In genomic region chr8:107860251-107860650, GRCm38 (mm10) we compare ENCODE assay signal across 20 mouse cellular contexts.
DNase-seq lines count a peak whose midpoint lies in the region; ATAC-seq lines count a peak whose summit lies in the region.
"Had no signal": no experiment of that assay in that cellular context is flagged by ENCODE, and none has a peak within 500 bp of the region (broad histone marks: within the 10 kb centered on the region; RNA-seq: fewer than 3 reads in every experiment).

No protein-coding gene starts in this region.

- no peak for ATAC-seq in embryonic facial prominence, embryonic 12.5 days (ENCODE audit: insufficient number of reproducible peaks, insufficient read depth, low FRiP score, low TSS enrichment)
- ATAC-seq in hindbrain, embryonic 13.5 days (ENCODE audit: low FRiP score), result no peak
- ATAC-seq in embryonic facial prominence, embryonic 15.5 days (ENCODE audit: insufficient number of reproducible peaks, low FRiP score, low TSS enrichment, low read depth), result no peak
- ATAC-seq: intestine, embryonic 16.5 days had no signal

- H3K9me3 ChIP-seq in embryonic facial prominence, embryonic 12.5 days, result no peaks in the 10 kb centered on the region
- H3K9me3 ChIP-seq in embryonic facial prominence, embryonic 10.5 days, result no peaks in the 10 kb centered on the region
- no peaks in the 10 kb centered on the region for H3K9me3 ChIP-seq in hindbrain, embryonic 13.5 days
- no peaks in the 10 kb centered on the region for H3K9me3 ChIP-seq in hindbrain, embryonic 10.5 days
- no peaks in the 10 kb centered on the region for H3K9me3 ChIP-seq in embryonic facial prominence, embryonic 15.5 days (replicated peaks)
- H3K9me3 ChIP-seq: hindbrain, embryonic 15.5 days; liver, embryonic 13.5 days had no signal

- DNase-seq in embryonic facial prominence, embryonic 10.5 days (ENCODE audit: low spot score), result no peak
- DNase-seq in hindbrain, embryonic 10.5 days (ENCODE audit: low spot score), result no peak
- DNase-seq in R1 (ENCODE audit: low read depth, low spot score), result peak; percentile 66
- no peak for DNase-seq in layer of hippocampus, adult 8-10 months (ENCODE audit: low spot score in 2 of 2)
- no peak for DNase-seq in cerebellum, postnatal 36 days
- DNase-seq: adrenal gland, postnatal 36 days; cerebellum, adult 11-12 months; cerebellum, postnatal 14 days; gastrocnemius, adult 2 months; kidney, postnatal 36 days; liver, embryonic 13.5 days; lung, adult 2 months; lung, postnatal 14 days; right cerebral cortex, postnatal 25 days; spleen, adult 18-20 months had no signal

- peaks cover 14% of the 10 kb centered on the region for H3K4me1 ChIP-seq in embryonic facial prominence, embryonic 12.5 days
- peaks cover 37% of the 10 kb centered on the region for H3K4me1 ChIP-seq in embryonic facial prominence, embryonic 10.5 days
- H3K4me1 ChIP-seq in hindbrain, embryonic 13.5 days (replicated peaks), result peaks cover 3% of the 10 kb centered on the region
- 0 out of 2 replicates have a peak, but pooled peaks cover 6% of the 10 kb centered on the region for H3K4me1 ChIP-seq in hindbrain, embryonic 10.5 days (replicated peaks)
- peaks cover 17% of the 10 kb centered on the region; the same call in 1 of the 2 replicates for H3K4me1 ChIP-seq in embryonic facial prominence, embryonic 15.5 days
- H3K4me1 ChIP-seq: hindbrain, embryonic 15.5 days; liver, embryonic 13.5 days had no signal

- no peaks in the 10 kb centered on the region for H3K27me3 ChIP-seq in embryonic facial prominence, embryonic 12.5 days
- no peaks in the 10 kb centered on the region for H3K27me3 ChIP-seq in embryonic facial prominence, embryonic 10.5 days (replicated peaks; ENCODE audit: low read depth, poor library complexity, severe bottlenecking)
- H3K27me3 ChIP-seq in hindbrain, embryonic 13.5 days, result no peaks in the 10 kb centered on the region
- no peaks in the 10 kb centered on the region for H3K27me3 ChIP-seq in hindbrain, embryonic 10.5 days (ENCODE audit: insufficient read depth, poor library complexity, severe bottlenecking)
- peaks cover 7% of the 10 kb centered on the region; the same call in 1 of the 2 replicates for H3K27me3 ChIP-seq in embryonic facial prominence, embryonic 15.5 days
- H3K27me3 ChIP-seq: hindbrain, embryonic 15.5 days; liver, embryonic 13.5 days had no signal

- H3K4me3 ChIP-seq in embryonic facial prominence, embryonic 12.5 days, result no peak overlapping the region
- H3K4me3 ChIP-seq in embryonic facial prominence, embryonic 10.5 days, result no peak overlapping the region
- H3K4me3 ChIP-seq in hindbrain, embryonic 13.5 days, result no peak overlapping the region
- H3K4me3 ChIP-seq in hindbrain, embryonic 10.5 days, result no peak overlapping the region
- H3K4me3 ChIP-seq in embryonic facial prominence, embryonic 15.5 days (replicated peaks), result no peak overlapping the region
- H3K4me3 ChIP-seq: gastrocnemius, adult 2 months; hindbrain, embryonic 15.5 days; liver, embryonic 13.5 days had no signal

- H3K4me2 ChIP-seq in embryonic facial prominence, embryonic 12.5 days (replicated peaks), result no peak overlapping the region
- H3K4me2 ChIP-seq in hindbrain, embryonic 13.5 days, result no peak overlapping the region
- H3K4me2 ChIP-seq in embryonic facial prominence, embryonic 15.5 days (replicated peaks), result no peak overlapping the region
- H3K4me2 ChIP-seq: hindbrain, embryonic 15.5 days; liver, embryonic 13.5 days had no signal

- no peaks in the 10 kb centered on the region for H3K36me3 ChIP-seq in embryonic facial prominence, embryonic 12.5 days
- no peaks in the 10 kb centered on the region for H3K36me3 ChIP-seq in embryonic facial prominence, embryonic 10.5 days (replicated peaks)
- H3K36me3 ChIP-seq in hindbrain, embryonic 13.5 days, result no peaks in the 10 kb centered on the region
- H3K36me3 ChIP-seq in hindbrain, embryonic 10.5 days, result no peaks in the 10 kb centered on the region
- no peaks in the 10 kb centered on the region for H3K36me3 ChIP-seq in embryonic facial prominence, embryonic 15.5 days
- H3K36me3 ChIP-seq: hindbrain, embryonic 15.5 days; liver, embryonic 13.5 days had no signal

- WGBS in embryonic facial prominence, embryonic 12.5 days, result 58% methylated on average over 4 of the region's 4 CpGs
- WGBS in embryonic facial prominence, embryonic 10.5 days, result 78% methylated on average over 4 of the region's 4 CpGs
- 71% methylated on average over 4 of the region's 4 CpGs for WGBS in hindbrain, embryonic 13.5 days
- WGBS in hindbrain, embryonic 10.5 days, result 85% methylated on average over 4 of the region's 4 CpGs
- 28% methylated on average over 4 of the region's 4 CpGs for WGBS in embryonic facial prominence, embryonic 15.5 days

- no peak overlapping the region for H3K9ac ChIP-seq in embryonic facial prominence, embryonic 12.5 days
- H3K9ac ChIP-seq in hindbrain, embryonic 13.5 days, result no peak overlapping the region
- no peak overlapping the region for H3K9ac ChIP-seq in embryonic facial prominence, embryonic 15.5 days
- H3K9ac ChIP-seq: hindbrain, embryonic 15.5 days; liver, embryonic 13.5 days had no signal

- H3K27ac ChIP-seq in embryonic facial prominence, embryonic 12.5 days, result peak overlapping the region; percentile 52
- H3K27ac ChIP-seq in embryonic facial prominence, embryonic 10.5 days (replicated peaks), result no peak overlapping the region
- H3K27ac ChIP-seq in hindbrain, embryonic 13.5 days, result 0 out of 2 replicates have a peak overlapping the region, but pooled peaks have one; percentile 8
- H3K27ac ChIP-seq in hindbrain, embryonic 10.5 days, result no peak overlapping the region
- 0 out of 2 replicates have a peak overlapping the region, but pooled peaks have one; percentile 28 for H3K27ac ChIP-seq in embryonic facial prominence, embryonic 15.5 days (replicated peaks)
- H3K27ac ChIP-seq: gastrocnemius, adult 2 months; hindbrain, embryonic 15.5 days; liver, embryonic 13.5 days had no signal

Comparison
In these comparisons a context has a peak if more than half of its experiments do, and no peak if none do; other contexts are left out.
1. H3K27ac ChIP-seq: peak in embryonic facial prominence, embryonic 12.5 days (single experiment), hindbrain, embryonic 13.5 days (single experiment) and embryonic facial prominence, embryonic 15.5 days (single experiment); none in embryonic facial prominence, embryonic 10.5 days (single experiment) and hindbrain, embryonic 10.5 days (single experiment).